Mouse (Mus musculus) E14TG2a.4 (cell line): ENCODE data around the gene Babam2.

Experiments
- H3K27me3 ChIP-seq: 2 replicates; pipeline ENCODE4 v1.6.1; 2014; ENCODE audit warnings: low read length, control low read depth; ENCODE audit not compliant: insufficient read depth
- H3K36me3 ChIP-seq: 2 replicates; pipeline ENCODE4 v1.6.1; 2014; ENCODE audit warnings: low read length, control low read depth; ENCODE audit not compliant: insufficient read depth
- H3K4me1 ChIP-seq: replicated peaks from 2 replicates; pipeline ENCODE4 v1.6.1; 2014; ENCODE audit warnings: low read depth, low read length, control low read depth
- H3K4me3 ChIP-seq: replicated peaks from 2 replicates; pipeline ENCODE4 v1.5.1; 2014; ENCODE audit warnings: mild to moderate bottlenecking, low read length
- H3K9me3 ChIP-seq: 2 replicates; pipeline ENCODE4 v1.6.1; 2014; ENCODE audit warnings: low read length, control low read depth
- CTCF ChIP-seq: conservative IDR thresholded peaks from 2 replicates; pipeline ENCODE4 v1.5.1; 2014; ENCODE audit warnings: low read length
- NANOG ChIP-seq: IDR thresholded peaks from 2 replicates; pipeline ENCODE4 v1.6.1; 2014; ENCODE audit warnings: borderline replicate concordance, low read length, mixed read lengths
- POU5F1 ChIP-seq: IDR thresholded peaks from 2 replicates; pipeline ENCODE4 v1.6.1; 2014; ENCODE audit warnings: low read length, borderline replicate concordance

The Babam2 gene

DNA sequence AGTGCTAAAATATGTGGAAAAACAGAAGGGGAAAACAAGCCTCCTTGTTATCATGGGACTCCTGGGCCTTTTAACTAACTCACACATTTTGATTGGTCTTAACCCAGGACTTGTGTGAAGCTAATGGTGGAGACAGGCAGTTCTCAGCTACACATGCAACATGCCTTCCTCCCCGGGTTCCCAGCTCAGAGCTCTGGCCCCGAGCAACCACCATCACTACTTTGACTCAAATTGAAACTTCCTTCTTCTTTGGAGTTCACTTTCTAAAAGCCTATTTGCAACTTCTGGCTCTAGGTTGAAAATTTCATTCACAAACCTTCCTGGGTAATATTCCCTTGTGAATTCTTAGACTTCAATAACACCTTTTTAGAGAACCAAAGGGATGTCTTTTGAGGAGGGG, 315.6 kb downstream of the Babam2 start:
- H3K4me3 ChIP-seq = no peak overlapping the region
- TF ChIP-seq NANOG (no peak), CTCF (no peak), POU5F1 (no peak)

GRCm38 (mm10) chr5:32014786-32015185, 317.3 kb downstream of the Babam2 start:
- Histone ChIP-seq H3K9me3 (no peaks in the 10 kb centered on the region), H3K36me3 (peaks cover 10% of the 10 kb centered on the region; the same call in 1 of the 2 replicates), H3K27me3 (no peaks in the 10 kb centered on the region), H3K4me3 (no peak overlapping the region), H3K4me1 (peaks cover 7% of the 10 kb centered on the region)
- no peak for TF ChIP-seq CTCF
- no peak for TF ChIP-seq NANOG
- TF ChIP-seq POU5F1 = no peak

More for the DNA sequence above, 315.6 kb downstream of the Babam2 start:
- H3K4me1 ChIP-seq = peaks cover 7% of the 10 kb centered on the region
- peaks cover 18% of the 10 kb centered on the region; the same call in 1 of the 2 replicates for H3K36me3 ChIP-seq
- H3K27me3 ChIP-seq = no peaks in the 10 kb centered on the region
- H3K9me3 ChIP-seq = no peaks in the 10 kb centered on the region

DNA sequence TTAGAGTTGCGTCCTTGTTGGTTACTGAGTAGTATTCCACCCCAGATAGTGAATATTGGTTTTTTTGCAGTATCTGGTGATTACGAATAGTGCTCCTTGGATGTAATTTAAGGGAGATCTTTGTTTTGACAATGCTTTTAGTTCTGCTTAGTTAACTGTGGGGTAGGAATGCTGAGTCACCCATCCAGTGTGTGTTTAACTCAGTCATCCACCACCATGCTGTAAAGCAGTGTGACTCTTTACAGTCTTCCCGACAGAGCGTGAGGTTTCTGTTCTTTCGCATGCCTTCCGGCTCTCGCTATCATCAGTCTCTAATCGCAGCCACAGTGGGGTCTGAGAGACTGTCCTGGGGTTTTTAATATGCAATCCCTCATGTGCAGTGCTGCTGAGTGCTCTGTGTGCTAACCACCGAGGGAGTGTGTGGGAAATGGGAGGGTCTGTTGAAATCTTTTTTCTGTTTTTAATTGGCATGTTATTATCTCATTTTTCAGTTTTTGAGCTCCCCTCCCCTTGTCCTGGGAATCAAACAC, 318.5 kb downstream of the Babam2 start:
- Histone ChIP-seq H3K9me3 (no peaks in the 10 kb centered on the region), H3K36me3 (no peaks in the 10 kb centered on the region), H3K27me3 (no peaks in the 10 kb centered on the region), H3K4me3 (no peak overlapping the region), H3K4me1 (peaks cover 7% of the 10 kb centered on the region)
- TF ChIP-seq NANOG = no peak
- TF ChIP-seq POU5F1 = no peak
- no peak for TF ChIP-seq CTCF

- H3K4me3 ChIP-seq = no peak overlapping the region
- H3K4me1 ChIP-seq = peaks cover 7% of the 10 kb centered on the region
- no peaks in the 10 kb centered on the region for H3K36me3 ChIP-seq
- no peaks in the 10 kb centered on the region for H3K9me3 ChIP-seq
- TF ChIP-seq NANOG (no peak), POU5F1 (no peak), CTCF (no peak)
- H3K27me3 ChIP-seq = no peaks in the 10 kb centered on the region
These were observed 320.2 kb downstream of the Babam2 start for GRCm38 (mm10) chr5:32017686-32018085.

GRCm38 (mm10) chr5:32018276-32018675, 320.8 kb downstream of the Babam2 start:
- Histone ChIP-seq H3K4me1 (peaks cover 7% of the 10 kb centered on the region), H3K4me3 (no peak overlapping the region), H3K27me3 (no peaks in the 10 kb centered on the region), H3K36me3 (no peaks in the 10 kb centered on the region), H3K9me3 (no peaks in the 10 kb centered on the region)
- no peak for TF ChIP-seq POU5F1
- no peak for TF ChIP-seq NANOG
- TF ChIP-seq CTCF = no peak

GRCm38 (mm10) chr5:32029834-32030433, 332.4 kb downstream of the Babam2 start:
- no peak for TF ChIP-seq CTCF
- TF ChIP-seq POU5F1 = no peak
- no peak for TF ChIP-seq NANOG
- Histone ChIP-seq H3K4me3 (no peak overlapping the region), H3K9me3 (peaks cover 3% of the 10 kb centered on the region; the same call in 1 of the 2 replicates), H3K27me3 (no peaks in the 10 kb centered on the region), H3K36me3 (no peaks in the 10 kb centered on the region), H3K4me1 (peaks cover 13% of the 10 kb centered on the region)

GRCm38 (mm10) chr5:32033185-32033584, 335.7 kb downstream of the Babam2 start:
- TF ChIP-seq NANOG (no peak), POU5F1 (no peak), CTCF (no peak)
- Histone ChIP-seq H3K27me3 (no peaks in the 10 kb centered on the region), H3K4me1 (peaks cover 13% of the 10 kb centered on the region), H3K9me3 (no peaks in the 10 kb centered on the region), H3K36me3 (no peaks in the 10 kb centered on the region), H3K4me3 (no peak overlapping the region)

DNA sequence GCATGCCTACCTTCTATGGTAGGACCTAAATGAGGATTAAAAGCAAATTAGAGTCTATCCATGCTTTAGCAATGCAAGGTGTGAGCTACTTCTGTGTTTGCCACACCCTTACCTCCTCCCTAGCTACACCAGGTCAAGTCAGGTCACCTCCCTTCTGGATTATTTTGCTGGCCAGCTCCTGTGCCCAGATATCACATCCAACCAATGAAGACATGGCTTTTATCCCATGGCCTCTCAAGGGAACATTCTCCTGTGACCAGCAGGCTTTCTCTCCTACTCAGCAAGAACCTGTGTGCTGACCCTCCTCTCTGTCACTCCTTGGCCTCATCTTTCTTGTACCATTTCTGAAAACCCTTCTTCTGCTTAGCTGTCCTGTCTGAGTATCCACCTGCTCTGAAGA, 336.1 kb downstream of the Babam2 start:
- no peak overlapping the region for H3K4me3 ChIP-seq
- H3K4me1 ChIP-seq = peaks cover 13% of the 10 kb centered on the region
- H3K9me3 ChIP-seq = no peaks in the 10 kb centered on the region
- H3K36me3 ChIP-seq = no peaks in the 10 kb centered on the region
- no peak for TF ChIP-seq CTCF
- no peaks in the 10 kb centered on the region for H3K27me3 ChIP-seq
